Mouse (Mus musculus) mammary gland, adult 2 months (tissue): ENCODE data around the gene Sp100. TPM values are rescaled to one million over a fixed set of nuclear protein-coding genes. Genes with fewer than 3 reads are reported as not detected.

Experiments
- polyA plus RNA-seq: library from polyadenylated mRNA; depleted of rRNA; stranded (reverse); fragments of >200 nt; gene quantifications from 2 replicates; pipeline ENCODE4 v1.2.3, GENCODE M21; 2012; ENCODE audit warnings: low replicate concordance; rRNA removed

The Sp100 gene
- polyA plus RNA-seq = 23.4 and 40.6 TPM in 2 replicates

GRCm38 (mm10) chr1:85649881-85650280, at the start of gene Sp100:
Sp100 (plus strand) TSS chr1:85649988.

GRCm38 (mm10) chr1:85600078-85600477, 49.7 kb upstream of the Sp100 start, which contains the start of gene Sp140:
Sp140 (plus strand) TSS chr1:85600378.

Other genes with a start within 250 kb of the Sp100 start
- not detected in 2 replicates for gene G530012D18Rik, start 74.3 kb upstream of the Sp100 start, polyA plus RNA-seq
- gene Sp110, start 51.2 kb upstream of the Sp100 start, polyA plus RNA-seq = 36.4 and 42.6 TPM in 2 replicates
- 15.1 and 23.4 TPM in 2 replicates for gene Sp140, start 49.6 kb upstream of the Sp100 start, polyA plus RNA-seq
- gene A630001G21Rik, start 128.7 kb downstream of the Sp100 start, polyA plus RNA-seq = 7.2 and 7.8 TPM in 2 replicates
- gene Cab39, start 143.5 kb downstream of the Sp100 start, polyA plus RNA-seq = 33.0 and 39.4 TPM in 2 replicates
- gene Itm2c, start 244.3 kb downstream of the Sp100 start, polyA plus RNA-seq = 210 and 222 TPM in 2 replicates